Mouse (Mus musculus) cerebellum, postnatal 36 days (tissue): ENCODE results near the gene Gh.
A peak's percentile ranks its signal among the peaks of the same experiment; 100 is the strongest.

Experiments used
- DNase-seq, 2 experiments: peaks; one replicate each; pipeline ENCODE4 v3.0.0; 2021 to 2022; ENCODE audit warnings: mixed read lengths in 2 of 2

Gh gene

GRCm38 (mm10) chr11:106268326-106269059 lies 33.2 kb downstream of the Gh start:
- DNase-seq, result peak; percentile 91

- DNase-seq, result peak; percentile 72 to 76
These were observed 33.8 kb downstream of the Gh start for GRCm38 (mm10) chr11:106267871-106268270.

DNA sequence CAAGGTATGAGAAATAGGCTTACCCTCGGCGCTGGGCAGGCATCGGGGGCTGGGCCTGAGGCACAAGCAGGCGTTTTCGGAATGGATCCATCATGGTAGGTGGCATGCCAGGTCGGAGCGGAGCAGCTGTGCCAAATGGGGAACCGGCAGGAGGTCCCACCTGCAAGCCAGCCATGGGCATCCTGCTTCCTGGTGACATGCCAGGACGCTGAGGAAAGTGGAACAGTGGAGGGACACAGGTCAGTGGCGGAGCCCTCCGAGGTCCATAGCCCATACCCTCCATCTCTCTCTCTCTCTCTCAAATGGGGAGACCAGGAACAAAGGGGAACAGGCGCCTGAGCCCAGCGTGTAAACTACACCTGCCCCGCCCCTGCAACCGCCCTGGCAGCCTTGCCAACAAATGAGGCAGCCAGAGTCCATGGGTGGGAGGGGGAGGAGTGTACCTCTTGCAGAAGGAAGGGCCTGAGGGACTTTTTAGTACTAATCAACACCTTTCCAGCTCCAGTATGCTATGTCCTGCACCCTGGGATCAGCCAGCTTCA lies 34.3 kb downstream of the Gh start:
- DNase-seq, result peak; percentile 95 to 96

GRCm38 (mm10) chr11:106266431-106266830 lies 35.2 kb downstream of the Gh start:
- no peak for DNase-seq

DNA sequence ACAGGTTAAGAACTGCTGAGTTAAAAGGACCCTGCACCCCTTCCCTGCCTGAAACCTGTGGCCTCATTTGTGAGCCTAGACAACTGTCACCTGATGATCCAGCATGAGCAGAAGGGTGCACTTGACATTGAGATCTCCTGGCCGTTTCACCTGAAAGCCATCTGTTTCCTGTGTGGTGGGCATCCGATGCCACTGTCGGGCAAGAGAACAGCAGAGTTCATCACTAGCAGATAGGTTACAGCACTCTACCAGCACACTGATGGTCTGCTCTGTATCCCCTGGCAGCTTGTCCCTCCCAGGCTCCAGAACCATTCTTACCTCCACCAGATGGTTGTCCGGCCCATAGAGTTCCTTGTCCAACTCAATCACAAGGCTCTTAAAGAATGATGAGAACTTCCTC lies 36.1 kb downstream of the Gh start:
- DNase-seq, result no peak

DNA sequence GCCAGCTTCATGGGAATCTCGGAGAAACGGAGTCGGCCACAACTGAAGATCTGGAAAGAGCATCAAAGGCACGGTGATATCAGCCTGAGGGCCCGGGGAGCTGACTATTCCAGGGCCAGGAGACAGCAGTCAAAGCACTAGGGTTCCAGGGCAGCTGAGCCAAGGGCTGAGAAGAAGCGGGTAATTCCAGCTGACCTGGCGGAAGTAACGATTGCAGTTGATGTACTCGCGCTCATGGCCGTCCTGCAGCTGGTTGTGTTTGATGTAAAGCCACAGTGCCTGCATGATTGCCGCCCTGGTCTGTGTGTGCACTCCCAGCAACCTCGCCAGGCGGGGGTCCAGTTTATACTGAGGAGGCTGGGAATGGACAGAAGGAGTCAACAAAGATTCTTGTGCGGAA lies 36.7 kb downstream of the Gh start:
- no peak for DNase-seq

GRCm38 (mm10) chr11:106263963-106264362 lies 37.7 kb downstream of the Gh start:
- peak in 1 of 2 experiments; percentile 35 for DNase-seq

GRCm38 (mm10) chr11:106260826-106261450 lies 40.7 kb downstream of the Gh start:
- no peak for DNase-seq

GRCm38 (mm10) chr11:106256775-106257174 lies 44.9 kb downstream of the Gh start:
- DNase-seq, result peak in 1 of 2 experiments; percentile 49

- peak; percentile 98 to 99 for DNase-seq
These were observed 45.8 kb downstream of the Gh start, which contains the start of the genes Ftsj3 and Psmc5 for GRCm38 (mm10) chr11:106255685-106256451. Ftsj3 (minus strand) TSS chr11:106256079. Psmc5 (plus strand) TSS chr11:106256154.

GRCm38 (mm10) chr11:106255174-106255573 lies 46.5 kb downstream of the Gh start:
- DNase-seq, result no peak

- DNase-seq, result no peak
These were observed 46.9 kb downstream of the Gh start for GRCm38 (mm10) chr11:106254767-106255166.
